Mouse (Mus musculus) layer of hippocampus, adult 18-20 months (tissue): Measurements from ENCODE around the gene Cars. TPM values are rescaled to one million over a fixed set of nuclear protein-coding genes. Genes with fewer than 3 reads are reported as not detected.
"Not testable (repeated sequence)": the region's sequence is repeated elsewhere in the genome, so short reads cannot be mapped to it uniquely, and the experiment has no call there.

ENCODE experiments used
- DNase-seq, 2 experiments: peaks; one replicate each; pipeline ENCODE4 v3.0.0; 2022; ENCODE audit warnings: low spot score in 2 of 2
- total RNA-seq, 2 experiments: library from RNA; stranded (reverse); gene quantifications; 2 replicates each; pipeline ENCODE4 v1.2.3; 2021

Cars gene
- total RNA-seq, 2 experiments from 2014 or later = 38.4 to 53.4 TPM

- no peak for DNase-seq
These were observed 11.9 kb downstream of the Cars start for GRCm38 (mm10) chr7:143588006-143588405.

GRCm38 (mm10) chr7:143587586-143587985 is 12.3 kb downstream of the Cars start:
- DNase-seq = no peak

- peak; percentile 13 to 51 for DNase-seq
These were observed 15.9 kb downstream of the Cars start for GRCm38 (mm10) chr7:143583956-143584355.

GRCm38 (mm10) chr7:143583025-143583424 is 16.9 kb downstream of the Cars start:
- DNase-seq = no peak

- DNase-seq = no peak
These were observed 24.1 kb downstream of the Cars start for GRCm38 (mm10) chr7:143575751-143576150.

GRCm38 (mm10) chr7:143565648-143566039 is 34.2 kb downstream of the Cars start:
- DNase-seq = no peak

- DNase-seq = no peak
These were observed 34.8 kb downstream of the Cars start for GRCm38 (mm10) chr7:143565015-143565647.

GRCm38 (mm10) chr7:143563787-143564186 is 36.1 kb downstream of the Cars start:
- DNase-seq = no peak

- no peak for DNase-seq
These were observed 42.3 kb downstream of the Cars start for GRCm38 (mm10) chr7:143557616-143558015.

GRCm38 (mm10) chr7:143556964-143557610 is 42.8 kb downstream of the Cars start:
- peak in 1 of 2 experiments; percentile 23 for DNase-seq

GRCm38 (mm10) chr7:143549588-143550220 is 50.2 kb downstream of the Cars start:
- no peak for DNase-seq

GRCm38 (mm10) chr7:143548976-143549457 is 50.9 kb downstream of the Cars start, which contains the start of gene Nap1l4:
Gene Nap1l4, minus strand, starts transcription at chr7:143549106.
- peak; percentile 99 to 100 for DNase-seq

GRCm38 (mm10) chr7:143548231-143548961 is 51.5 kb downstream of the Cars start:
- DNase-seq = peak in 1 of 2 experiments; percentile 18

- DNase-seq = no peak
These were observed 53.3 kb downstream of the Cars start for GRCm38 (mm10) chr7:143546554-143546953.

- no peak for DNase-seq
These were observed 55.5 kb downstream of the Cars start for GRCm38 (mm10) chr7:143544368-143544767.

GRCm38 (mm10) chr7:143538671-143539070 is 61.2 kb downstream of the Cars start:
- DNase-seq = no peak

- DNase-seq = not testable (repeated sequence)
These were observed 61.7 kb downstream of the Cars start for GRCm38 (mm10) chr7:143538229-143538628.

GRCm38 (mm10) chr7:143536251-143536650 is 63.6 kb downstream of the Cars start:
- no peak for DNase-seq

GRCm38 (mm10) chr7:143533284-143533683 is 66.6 kb downstream of the Cars start:
- no peak for DNase-seq

GRCm38 (mm10) chr7:143532410-143532809 is 67.5 kb downstream of the Cars start:
- no peak for DNase-seq

GRCm38 (mm10) chr7:143519333-143519732 is 80.6 kb downstream of the Cars start:
- no peak for DNase-seq

GRCm38 (mm10) chr7:143514416-143514768 is 85.5 kb downstream of the Cars start:
- no peak for DNase-seq
